Mouse (Mus musculus) MEL-GATA-1-ER (cell line): ENCODE data around the gene Rps6.
"Not testable (repeated sequence)": the region's sequence is repeated elsewhere in the genome, so short reads cannot be mapped to it uniquely, and the experiment has no call there.

Experiments
- DNase-seq: peaks from one replicate; pipeline ENCODE4 v3.0.0-alpha.2; 2012; ENCODE audit warnings: low read depth; ENCODE audit errors: extremely low read depth

The Rps6 gene

GRCm38 (mm10) chr4:86852018-86852417, 5.2 kb downstream of the Rps6 start:
- no peak for DNase-seq

GRCm38 (mm10) chr4:86851331-86851730, 5.9 kb downstream of the Rps6 start:
- no peak for DNase-seq

GRCm38 (mm10) chr4:86847246-86847645, 10.0 kb downstream of the Rps6 start:
- DNase-seq = no peak

- no peak for DNase-seq
Measured at GRCm38 (mm10) chr4:86845384-86845783, 11.8 kb downstream of the Rps6 start.

GRCm38 (mm10) chr4:86841141-86841540, 16.1 kb downstream of the Rps6 start:
- DNase-seq = not testable (repeated sequence)

GRCm38 (mm10) chr4:86831896-86832295, 25.3 kb downstream of the Rps6 start:
- DNase-seq = no peak

- no peak for DNase-seq
Measured at GRCm38 (mm10) chr4:86825143-86825542, 32.1 kb downstream of the Rps6 start.

- peak; percentile 43 for DNase-seq
Measured at GRCm38 (mm10) chr4:86823169-86823568, 34.0 kb downstream of the Rps6 start.

GRCm38 (mm10) chr4:86814850-86815249, 42.4 kb downstream of the Rps6 start:
- no peak for DNase-seq

- DNase-seq = no peak
Measured at GRCm38 (mm10) chr4:86810604-86811003, 46.6 kb downstream of the Rps6 start.
